Mouse (Mus musculus) heart, embryonic 16.5 days (tissue): ENCODE results near the gene Cep57. TPM values are rescaled to one million over a fixed set of nuclear protein-coding genes. Genes with fewer than 3 reads are reported as not detected.
"Not testable (repeated sequence)": the region's sequence is repeated elsewhere in the genome, so short reads cannot be mapped to it uniquely, and the experiment has no call there.

Experiments used
- ATAC-seq: fragments of 200-750 bp; cut with Nextera tagmentation; replicated peaks from 2 replicates; pipeline ENCODE4 v1.8.0; 2017; ENCODE audit warnings: moderate number of reproducible peaks; ENCODE audit not compliant: insufficient read depth, low FRiP score; ENCODE audit errors: extremely low read depth
- H3K27ac ChIP-seq: fragments of 300-500 bp; sonication (generic); 2 replicates; pipeline ENCODE4 v1.5.1; 2014; ENCODE audit warnings: mild to moderate bottlenecking, low read length, control low read depth, moderate library complexity
- H3K27me3 ChIP-seq: fragments of 300-500 bp; sonication (generic); 2 replicates; pipeline ENCODE4 v1.6.1; 2014; ENCODE audit warnings: low read length, mixed read lengths; ENCODE audit not compliant: control insufficient read depth, insufficient read depth
- H3K36me3 ChIP-seq: fragments of 300-500 bp; sonication (generic); 2 replicates; pipeline ENCODE4 v1.6.1; 2014; ENCODE audit not compliant: control insufficient read depth, insufficient read depth
- H3K4me1 ChIP-seq: fragments of 300-500 bp; sonication (generic); 2 replicates; pipeline ENCODE4 v1.6.1; 2014; ENCODE audit warnings: low read length, mixed read lengths; ENCODE audit not compliant: control insufficient read depth, insufficient read depth
- H3K4me2 ChIP-seq: fragments of 300-500 bp; sonication (generic); 2 replicates; pipeline ENCODE4 v1.6.1; 2014; ENCODE audit warnings: low read depth, mild to moderate bottlenecking, control low read depth, low read length
- H3K4me3 ChIP-seq: fragments of 300-500 bp; sonication (generic); 2 replicates; pipeline ENCODE4 v1.5.1; 2014; ENCODE audit warnings: mild to moderate bottlenecking, control low read depth, low read length
- H3K9ac ChIP-seq: fragments of 300-500 bp; sonication (generic); 2 replicates; pipeline ENCODE4 v1.6.1; 2014; ENCODE audit warnings: low read length, control low read depth
- H3K9me3 ChIP-seq: fragments of 300-500 bp; sonication (generic); replicated peaks from 2 replicates; pipeline ENCODE4 v1.6.1; 2016; ENCODE audit warnings: low read length; ENCODE audit not compliant: control insufficient read depth
- WGBS: fragments of 180-500 bp; shearing (Covaris S2); extraction: QIAGEN DNeasy Blood & Tissue Kit; methylation state at CpG from one replicate; pipeline ENCODE4 v1.1.7; 2014; 5-methylcytosine and 5-hydroxymethylcytosine counted together
- polyA plus RNA-seq: library from polyadenylated mRNA; unstranded; fragments of >200 nt; fragmentation: Nextera tagmentation; extraction: Ambion mirVana; gene quantifications from 2 replicates; pipeline ENCODE4 v1.2.1, GENCODE M21; 2015

Gene Cep57
- polyA plus RNA-seq, 1 experiment from 2014 or later = 41.5 TPM

DNA sequence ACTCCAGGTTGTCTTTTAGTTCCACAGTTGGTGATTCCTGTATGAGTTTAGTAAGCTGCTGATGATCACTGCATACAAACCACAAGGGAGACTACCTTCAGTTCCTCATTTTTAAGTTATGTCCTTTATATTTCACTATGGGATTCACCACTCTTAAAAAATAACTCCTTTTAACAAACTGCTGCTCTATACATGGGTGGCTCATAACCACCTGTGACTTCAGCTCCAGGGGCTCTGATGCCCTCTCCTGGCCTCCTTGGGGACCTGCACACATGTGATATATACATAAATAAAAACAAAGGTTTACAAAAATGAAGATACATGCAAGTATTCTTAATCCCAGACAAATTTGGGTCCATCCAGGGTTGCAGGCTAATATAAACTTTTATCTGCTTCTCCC is 17.0 kb downstream of the Cep57 start:
- no peak for ATAC-seq
- Histone ChIP-seq H3K27ac (no peak overlapping the region), H3K9me3 (no peaks in the 10 kb centered on the region), H3K4me3 (no peak overlapping the region), H3K27me3 (no peaks in the 10 kb centered on the region), H3K4me1 (no peaks in the 10 kb centered on the region), H3K36me3 (peaks cover 59% of the 10 kb centered on the region), H3K9ac (no peak overlapping the region), H3K4me2 (no peak overlapping the region)

DNA sequence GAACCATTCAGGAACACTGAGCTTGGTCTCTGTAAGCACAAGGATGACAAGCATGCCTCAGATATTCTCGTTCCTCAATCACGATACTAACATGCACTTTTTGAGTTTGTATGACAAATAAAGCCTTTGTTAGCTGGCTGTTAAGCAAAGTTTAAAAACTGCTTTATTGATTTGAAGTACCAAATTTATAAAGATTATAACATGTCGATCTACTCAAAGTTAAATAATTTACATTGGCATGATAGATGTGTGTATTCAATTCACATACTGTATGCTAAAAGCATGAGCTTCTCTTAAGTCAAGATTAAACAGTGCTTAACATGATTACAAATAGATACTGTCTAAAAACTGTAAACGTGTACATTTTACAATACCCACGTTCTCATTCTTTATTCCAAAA is 19.2 kb downstream of the Cep57 start:
- no peak for ATAC-seq

DNA sequence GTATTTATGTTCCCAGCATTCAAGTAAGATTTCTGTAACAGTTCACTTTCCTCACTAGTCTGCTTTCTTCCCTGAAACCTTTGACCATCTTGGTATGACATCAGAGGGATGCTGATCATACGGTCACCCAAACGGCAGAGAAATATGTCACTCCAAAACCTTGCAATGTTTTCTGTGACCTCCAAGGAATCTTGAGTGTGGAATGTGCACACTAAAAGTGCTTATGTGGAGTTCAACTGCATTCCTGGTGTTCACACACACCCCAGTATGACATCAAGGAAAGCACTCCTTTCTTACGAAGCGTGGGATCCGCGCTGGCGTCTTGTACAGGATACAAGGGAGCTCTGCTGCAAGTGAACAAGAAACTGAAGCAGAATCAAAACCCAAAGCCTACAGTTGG is 20.1 kb downstream of the Cep57 start:
- no peaks in the 10 kb centered on the region for H3K9me3 ChIP-seq
- 86% methylated on average over 7 of the region's 7 CpGs for WGBS
- no peak overlapping the region for H3K4me2 ChIP-seq
- no peak overlapping the region for H3K9ac ChIP-seq
- no peak for ATAC-seq
- H3K4me3 ChIP-seq = no peak overlapping the region
- no peak overlapping the region for H3K27ac ChIP-seq
- no peaks in the 10 kb centered on the region for H3K27me3 ChIP-seq
- H3K36me3 ChIP-seq = peaks cover 53% of the 10 kb centered on the region
- no peaks in the 10 kb centered on the region for H3K4me1 ChIP-seq

More for the DNA sequence above, 19.2 kb downstream of the Cep57 start:
- Histone ChIP-seq H3K9ac (no peak overlapping the region), H3K4me1 (no peaks in the 10 kb centered on the region), H3K4me3 (no peak overlapping the region), H3K36me3 (peaks cover 60% of the 10 kb centered on the region), H3K27me3 (no peaks in the 10 kb centered on the region), H3K9me3 (no peaks in the 10 kb centered on the region), H3K4me2 (no peak overlapping the region), H3K27ac (no peak overlapping the region)
- 90% methylated on average over 5 of the region's 5 CpGs for WGBS

DNA sequence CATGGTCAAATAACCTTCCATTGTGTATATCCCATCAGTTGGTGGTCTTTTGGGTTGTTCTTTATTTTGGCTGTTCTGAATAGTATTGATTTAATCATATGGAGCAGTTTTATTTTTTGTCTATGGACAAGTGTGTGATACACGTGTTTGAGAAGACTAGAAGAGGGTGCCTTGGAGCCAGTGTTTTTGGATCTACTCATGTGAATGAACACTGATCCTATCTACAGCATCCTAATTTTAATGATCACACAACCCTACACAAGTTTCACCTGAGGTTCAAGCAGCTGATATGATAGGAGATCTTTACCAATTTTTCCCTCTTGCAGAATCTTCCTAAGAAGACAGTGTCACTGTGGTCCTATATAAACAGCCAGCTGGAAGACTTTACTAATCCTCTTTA is 22.4 kb downstream of the Cep57 start:
- Histone ChIP-seq H3K4me1 (no peaks in the 10 kb centered on the region), H3K9ac (no peak overlapping the region), H3K4me3 (no peak overlapping the region), H3K4me2 (no peak overlapping the region), H3K9me3 (no peaks in the 10 kb centered on the region), H3K36me3 (peaks cover 46% of the 10 kb centered on the region), H3K27me3 (no peaks in the 10 kb centered on the region), H3K27ac (no peak overlapping the region)
- no peak for ATAC-seq
- 86% methylated on average over 1 of the region's 1 CpGs for WGBS

DNA sequence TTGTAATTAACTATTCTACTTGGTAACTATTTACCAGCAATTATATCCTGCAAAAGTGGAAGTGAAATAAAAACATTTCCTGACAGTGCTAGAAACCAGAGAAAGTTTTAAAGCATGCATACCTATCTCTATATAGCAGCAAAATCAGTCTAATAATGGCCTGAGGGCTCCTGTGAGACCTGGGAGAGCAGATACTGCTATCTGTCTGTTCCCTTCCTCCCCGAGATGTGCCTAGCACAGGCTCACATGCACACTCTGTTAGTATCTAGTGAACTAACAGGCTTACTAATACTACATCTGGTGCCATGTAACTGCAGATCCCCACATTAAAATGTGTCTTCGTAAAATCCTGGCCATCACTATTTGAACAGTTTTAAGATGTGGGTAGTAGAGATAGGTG is 32.2 kb downstream of the Cep57 start:
- H3K36me3 ChIP-seq = peaks cover 23% of the 10 kb centered on the region
- H3K9me3 ChIP-seq = no peaks in the 10 kb centered on the region
- no peak overlapping the region for H3K4me2 ChIP-seq
- ATAC-seq = no peak
- H3K27ac ChIP-seq = no peak overlapping the region
- WGBS = 81% methylated on average over 2 of the region's 2 CpGs
- H3K4me3 ChIP-seq = no peak overlapping the region
- H3K9ac ChIP-seq = no peak overlapping the region
- H3K27me3 ChIP-seq = no peaks in the 10 kb centered on the region
- H3K4me1 ChIP-seq = no peaks in the 10 kb centered on the region

DNA sequence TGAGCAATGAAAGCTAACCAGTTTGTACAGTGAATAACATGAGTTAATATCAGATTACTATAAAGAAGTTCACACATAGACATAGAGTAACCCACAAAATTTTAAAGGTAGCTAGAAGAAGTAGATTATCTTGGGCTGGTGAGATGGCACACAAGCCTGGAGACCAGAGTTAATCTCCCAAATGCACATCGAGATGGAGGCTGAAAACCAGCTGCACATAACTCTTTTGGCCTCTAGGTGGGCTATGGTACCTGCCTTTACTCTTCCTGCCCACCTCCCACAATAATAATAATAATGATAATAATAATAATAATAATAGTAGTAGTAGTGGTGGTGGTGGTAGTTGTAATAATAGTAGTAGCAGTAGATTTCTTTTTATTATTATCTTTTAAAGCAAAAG is 32.6 kb downstream of the Cep57 start:
- H3K4me2 ChIP-seq = no peak overlapping the region
- H3K27ac ChIP-seq = no peak overlapping the region
- H3K9me3 ChIP-seq = no peaks in the 10 kb centered on the region
- ATAC-seq = no peak
- no peak overlapping the region for H3K9ac ChIP-seq
- no peak overlapping the region for H3K4me3 ChIP-seq
- no peaks in the 10 kb centered on the region for H3K27me3 ChIP-seq
- H3K36me3 ChIP-seq = peaks cover 19% of the 10 kb centered on the region
- no peaks in the 10 kb centered on the region for H3K4me1 ChIP-seq
- 83% methylated on average over 1 of the region's 1 CpGs for WGBS

DNA sequence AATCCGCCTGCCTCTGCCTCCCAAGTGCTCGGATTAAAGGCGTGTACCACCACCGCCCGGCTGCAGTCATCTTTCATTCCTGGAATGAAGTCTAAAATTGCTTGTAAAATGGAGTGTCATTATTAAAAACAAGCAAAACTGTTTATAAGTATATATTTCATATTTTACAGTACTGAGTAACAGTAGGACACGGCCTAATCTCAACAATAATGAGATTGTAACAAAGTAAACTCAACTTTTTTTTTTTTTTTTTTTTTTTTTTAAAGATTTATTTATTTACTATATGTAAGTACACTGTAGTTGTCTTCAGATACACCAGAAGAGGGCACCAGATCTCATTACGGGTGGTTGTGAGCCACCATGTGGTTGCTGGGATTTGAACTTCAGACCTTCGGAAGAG is 36.0 kb downstream of the Cep57 start:
- H3K27me3 ChIP-seq, H3K4me2 ChIP-seq, ATAC-seq, H3K9ac ChIP-seq, H3K4me1 ChIP-seq, H3K27ac ChIP-seq, H3K36me3 ChIP-seq, H3K9me3 ChIP-seq, H3K4me3 ChIP-seq: not testable (repeated sequence)
- 92% methylated on average over 7 of the region's 8 CpGs for WGBS

DNA sequence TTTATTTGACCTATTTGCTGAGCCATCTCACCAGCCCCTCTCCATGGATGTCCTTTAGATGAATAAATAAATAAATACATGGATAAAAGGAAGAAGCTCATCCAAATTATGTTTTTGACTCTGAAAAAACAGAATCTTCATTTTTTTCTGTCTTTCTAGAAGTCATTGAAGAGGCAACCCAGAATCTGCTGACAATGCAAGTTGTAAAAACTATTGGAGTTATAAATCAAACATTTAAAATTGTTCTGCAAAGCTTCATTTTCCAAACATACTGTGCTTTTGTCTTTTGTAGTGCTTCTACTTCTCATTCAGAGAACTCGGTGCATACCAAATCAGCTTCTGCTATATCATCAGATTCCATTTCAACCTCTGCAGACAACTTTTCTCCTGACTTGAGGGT is 44.9 kb downstream of the Cep57 start:
- no peak overlapping the region for H3K4me3 ChIP-seq
- no peak overlapping the region for H3K4me2 ChIP-seq
- H3K27ac ChIP-seq = no peak overlapping the region
- 0 out of 2 replicates have a peak, but pooled peaks cover 5% of the 10 kb centered on the region for H3K36me3 ChIP-seq
- 94% methylated on average over 1 of the region's 1 CpGs for WGBS
- H3K9ac ChIP-seq = no peak overlapping the region
- no peaks in the 10 kb centered on the region for H3K27me3 ChIP-seq
- H3K4me1 ChIP-seq = peaks cover 3% of the 10 kb centered on the region; the same call in 1 of the 2 replicates
- H3K9me3 ChIP-seq = no peaks in the 10 kb centered on the region
- no peak for ATAC-seq

DNA sequence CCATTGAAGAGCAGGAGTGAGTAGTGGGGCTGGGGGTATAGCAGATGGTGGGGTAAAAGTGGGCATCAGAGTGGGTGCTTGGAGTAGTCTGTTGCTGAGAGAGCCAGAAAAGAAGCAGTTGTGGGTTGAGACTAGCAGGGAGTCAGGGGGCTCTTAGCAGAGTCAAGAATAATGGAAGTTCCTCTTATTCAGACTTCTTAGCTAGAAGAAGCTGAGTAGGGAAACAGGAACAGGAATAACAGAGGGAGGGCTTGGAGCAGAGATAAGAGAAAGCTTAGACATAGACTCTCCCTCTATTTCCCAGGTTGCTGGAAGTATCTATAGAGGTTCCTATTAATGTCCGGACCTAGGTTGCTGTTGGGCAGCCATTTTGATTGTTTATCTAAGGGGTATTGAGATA is 52.2 kb downstream of the Cep57 start:
- Histone ChIP-seq H3K9me3 (no peaks in the 10 kb centered on the region), H3K27me3 (no peaks in the 10 kb centered on the region), H3K27ac (no peak overlapping the region), H3K4me1 (peaks cover 11% of the 10 kb centered on the region), H3K4me3 (no peak overlapping the region), H3K36me3 (no peaks in the 10 kb centered on the region), H3K4me2 (no peak overlapping the region), H3K9ac (no peak overlapping the region)
- WGBS = 76% methylated on average over 1 of the region's 1 CpGs
- no peak for ATAC-seq

DNA sequence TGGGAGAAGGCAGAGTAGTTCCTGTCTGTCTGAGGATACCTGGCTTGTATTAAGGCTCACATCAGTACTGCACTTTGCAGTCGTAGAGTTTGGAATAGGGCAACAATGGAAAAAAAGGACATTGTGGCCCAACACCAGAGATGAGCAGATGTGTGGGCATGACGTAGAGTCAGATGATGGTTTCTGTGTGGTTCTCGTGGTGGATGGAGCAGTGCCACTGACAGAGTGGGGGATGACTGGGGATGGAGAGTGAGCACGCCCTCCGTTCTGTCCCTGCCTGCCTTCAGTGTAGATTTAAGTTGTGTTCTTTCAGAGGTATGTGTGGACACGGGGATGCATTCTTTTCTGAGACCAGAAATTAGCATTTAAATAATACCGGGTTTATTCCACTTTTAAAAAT is 60.3 kb downstream of the Cep57 start:
- ATAC-seq = no peak
- H3K27ac ChIP-seq = no peak overlapping the region
- H3K4me1 ChIP-seq = no peaks in the 10 kb centered on the region
- H3K36me3 ChIP-seq = no peaks in the 10 kb centered on the region
- WGBS = 84% methylated on average over 7 of the region's 7 CpGs
- no peaks in the 10 kb centered on the region for H3K27me3 ChIP-seq
- H3K4me2 ChIP-seq = no peak overlapping the region
- H3K4me3 ChIP-seq = no peak overlapping the region
- H3K9ac ChIP-seq = no peak overlapping the region
- no peaks in the 10 kb centered on the region for H3K9me3 ChIP-seq
